Mouse (Mus musculus) cortical plate, adult 2 months (tissue): Measurements from ENCODE around the gene Cxcr5. TPM values are rescaled to one million over a fixed set of nuclear protein-coding genes. Genes with fewer than 3 reads are reported as not detected.

Experiments
- H3K27ac ChIP-seq: fragments of 200-500 bp; 2 replicates; pipeline ENCODE4 v1.5.1; 2012; ENCODE audit warnings: low read length, control low read depth, inconsistent platforms; ENCODE audit not compliant: insufficient read depth
- H3K4me1 ChIP-seq: fragments of 200-500 bp; 2 replicates; pipeline ENCODE4 v1.6.1; 2011; ENCODE audit warnings: low read length; ENCODE audit not compliant: control insufficient read depth, insufficient read depth
- H3K4me3 ChIP-seq: fragments of 200-500 bp; 2 replicates; pipeline ENCODE4 v1.5.1; 2011; ENCODE audit warnings: mild to moderate bottlenecking, low read length, control low read depth; ENCODE audit not compliant: insufficient read depth
- CTCF ChIP-seq: fragments of 200-500 bp; IDR thresholded peaks from 2 replicates; pipeline ENCODE4 v1.5.1; 2011; ENCODE audit warnings: mild to moderate bottlenecking, control low read depth, low read length; ENCODE audit not compliant: insufficient read depth; ENCODE audit errors: extremely low read depth
- POLR2A ChIP-seq: fragments of 200-500 bp; IDR thresholded peaks from 2 replicates; pipeline ENCODE4 v1.6.1; 2011; ENCODE audit warnings: mild to moderate bottlenecking, low read length, control low read depth; ENCODE audit not compliant: insufficient read depth; ENCODE audit errors: extremely low read depth
- polyA plus RNA-seq: library from polyadenylated mRNA; depleted of rRNA; stranded (reverse); fragments of >200 nt; gene quantifications from 2 replicates; pipeline ENCODE4 v1.2.3, GENCODE M21; 2012

Gene Cxcr5
- polyA plus RNA-seq, 1 experiment: 0.06 TPM

- Histone ChIP-seq H3K4me1 (no peaks in the 10 kb centered on the region), H3K27ac (no peak overlapping the region), H3K4me3 (no peak overlapping the region)
- TF ChIP-seq CTCF: no peak
- TF ChIP-seq POLR2A: no peak
These were observed 37.3 kb downstream of the Cxcr5 start for GRCm38 (mm10) chr9:44524235-44524826.

- H3K4me1 ChIP-seq: no peaks in the 10 kb centered on the region
- TF ChIP-seq POLR2A (no peak), CTCF (no peak)
- H3K27ac ChIP-seq: no peak overlapping the region
- no peak overlapping the region for H3K4me3 ChIP-seq
These were observed 38.0 kb downstream of the Cxcr5 start for GRCm38 (mm10) chr9:44523686-44524085.

GRCm38 (mm10) chr9:44521927-44522326 is 39.8 kb downstream of the Cxcr5 start:
- H3K4me3 ChIP-seq: no peak overlapping the region
- no peak for TF ChIP-seq CTCF
- TF ChIP-seq POLR2A: no peak
- 0 out of 2 replicates have a peak, but pooled peaks cover 2% of the 10 kb centered on the region for H3K4me1 ChIP-seq
- no peak overlapping the region for H3K27ac ChIP-seq

- H3K4me1 ChIP-seq: 0 out of 2 replicates have a peak, but pooled peaks cover 2% of the 10 kb centered on the region
- H3K27ac ChIP-seq: no peak overlapping the region
- H3K4me3 ChIP-seq: no peak overlapping the region
- TF ChIP-seq POLR2A: no peak
- no peak for TF ChIP-seq CTCF
These were observed 43.6 kb downstream of the Cxcr5 start for GRCm38 (mm10) chr9:44518068-44518467.

- H3K27ac ChIP-seq: no peak overlapping the region
- TF ChIP-seq POLR2A (no peak), CTCF (no peak)
- H3K4me1 ChIP-seq: 0 out of 2 replicates have a peak, but pooled peaks cover 2% of the 10 kb centered on the region
- H3K4me3 ChIP-seq: no peak overlapping the region
These were observed 44.3 kb downstream of the Cxcr5 start for GRCm38 (mm10) chr9:44517368-44517767.

- TF ChIP-seq POLR2A (no peak), CTCF (no peak)
- Histone ChIP-seq H3K4me1 (peaks cover 2% of the 10 kb centered on the region; the same call in 1 of the 2 replicates), H3K27ac (no peak overlapping the region), H3K4me3 (no peak overlapping the region)
These were observed 45.8 kb downstream of the Cxcr5 start for GRCm38 (mm10) chr9:44515891-44516290.

- TF ChIP-seq CTCF (no peak), POLR2A (no peak)
- Histone ChIP-seq H3K4me1 (peaks cover 5% of the 10 kb centered on the region; the same call in 1 of the 2 replicates), H3K27ac (no peak overlapping the region), H3K4me3 (no peak overlapping the region)
These were observed 46.4 kb downstream of the Cxcr5 start for GRCm38 (mm10) chr9:44515131-44515751.

GRCm38 (mm10) chr9:44514147-44514546 is 47.5 kb downstream of the Cxcr5 start:
- TF ChIP-seq CTCF: no peak
- TF ChIP-seq POLR2A: no peak
- H3K27ac ChIP-seq: no peak overlapping the region
- H3K4me3 ChIP-seq: no peak overlapping the region
- H3K4me1 ChIP-seq: peaks cover 5% of the 10 kb centered on the region; the same call in 1 of the 2 replicates

GRCm38 (mm10) chr9:44513610-44514009 is 48.1 kb downstream of the Cxcr5 start:
- TF ChIP-seq POLR2A (no peak), CTCF (no peak)
- H3K4me1 ChIP-seq: peaks cover 5% of the 10 kb centered on the region; the same call in 1 of the 2 replicates
- H3K4me3 ChIP-seq: no peak overlapping the region
- no peak overlapping the region for H3K27ac ChIP-seq

GRCm38 (mm10) chr9:44513121-44513520 is 48.6 kb downstream of the Cxcr5 start:
- Histone ChIP-seq H3K4me3 (no peak overlapping the region), H3K4me1 (peaks cover 5% of the 10 kb centered on the region; the same call in 1 of the 2 replicates), H3K27ac (no peak overlapping the region)
- TF ChIP-seq CTCF: no peak
- TF ChIP-seq POLR2A: no peak
